Mouse (Mus musculus) liver, embryonic 11.5 days (tissue): ENCODE data around the gene Rfx4. TPM values are rescaled to one million over a fixed set of nuclear protein-coding genes. Genes with fewer than 3 reads are reported as not detected.

Source experiments
- ATAC-seq: fragments of 200-750 bp; cut with Nextera tagmentation; replicated peaks from 2 replicates; pipeline ENCODE4 v1.8.0; 2017; ENCODE audit warnings: moderate number of reproducible peaks, mild to moderate bottlenecking, moderate TSS enrichment, moderate library complexity; ENCODE audit not compliant: low FRiP score
- DNase-seq: peaks from one replicate; pipeline ENCODE4 v3.0.0-alpha.2; 2017; ENCODE audit warnings: low spot score
- H3K27ac ChIP-seq: fragments of 300-500 bp; sonication (generic); 2 replicates; pipeline ENCODE4 v1.5.1; 2014; ENCODE audit warnings: mild to moderate bottlenecking, low read depth, low read length, control low read depth
- H3K27me3 ChIP-seq: fragments of 300-500 bp; sonication (generic); replicated peaks from 2 replicates; pipeline ENCODE4 v1.6.1; 2014; ENCODE audit warnings: low read length, mixed read lengths; ENCODE audit not compliant: control insufficient read depth, insufficient read depth
- H3K36me3 ChIP-seq: fragments of 300-500 bp; sonication (generic); 2 replicates; pipeline ENCODE4 v1.6.1; 2014; ENCODE audit warnings: mild to moderate bottlenecking, low read length, moderate library complexity, mixed read lengths; ENCODE audit not compliant: control insufficient read depth, insufficient read depth
- H3K4me1 ChIP-seq: fragments of 300-500 bp; sonication (generic); replicated peaks from 2 replicates; pipeline ENCODE4 v1.6.1; 2014; ENCODE audit warnings: low read length, mixed read lengths; ENCODE audit not compliant: control insufficient read depth, insufficient read depth
- H3K4me2 ChIP-seq: fragments of 300-500 bp; sonication (generic); 2 replicates; pipeline ENCODE4 v1.6.1; 2014; ENCODE audit warnings: mild to moderate bottlenecking, control low read depth, moderate library complexity
- H3K4me3 ChIP-seq: fragments of 300-500 bp; sonication (generic); 2 replicates; pipeline ENCODE4 v1.5.1; 2014; ENCODE audit warnings: low read depth, low read length, control low read depth
- H3K9ac ChIP-seq: fragments of 300-500 bp; sonication (generic); 2 replicates; pipeline ENCODE4 v1.6.1; 2014; ENCODE audit warnings: low read depth, low read length, control low read depth
- H3K9me3 ChIP-seq: fragments of 300-500 bp; sonication (generic); 2 replicates; pipeline ENCODE4 v1.6.1; 2016; ENCODE audit warnings: low read length, inconsistent platforms, mixed read lengths; ENCODE audit not compliant: control insufficient read depth
- WGBS: fragments of 180-500 bp; shearing (Covaris S2); extraction: QIAGEN DNeasy Blood & Tissue Kit; methylation state at CpG from one replicate; pipeline ENCODE4 v1.1.7; 2014; 5-methylcytosine and 5-hydroxymethylcytosine counted together
- polyA plus RNA-seq: library from polyadenylated mRNA; unstranded; fragments of >200 nt; fragmentation: Nextera tagmentation; extraction: Ambion mirVana; gene quantifications from 2 replicates; pipeline ENCODE4 v1.2.1, GENCODE M21; 2014

Gene Rfx4
- polyA plus RNA-seq, 1 experiment from 2014 or later, result not detected

- no peaks in the 10 kb centered on the region for H3K27me3 ChIP-seq
- WGBS, result 8% methylated on average over 4 of the region's 4 CpGs
- ATAC-seq, result no peak
Measured at GRCm38 (mm10) chr10:84836104-84836503, 80.2 kb downstream of the Rfx4 start.

GRCm38 (mm10) chr10:84837355-84837754 lies 81.5 kb downstream of the Rfx4 start:
- Histone ChIP-seq H3K9ac (no peak overlapping the region), H3K4me3 (no peak overlapping the region), H3K27me3 (no peaks in the 10 kb centered on the region), H3K9me3 (no peaks in the 10 kb centered on the region), H3K4me2 (no peak overlapping the region), H3K36me3 (no peaks in the 10 kb centered on the region), H3K27ac (no peak overlapping the region), H3K4me1 (no peaks in the 10 kb centered on the region)
- 68% methylated on average over 2 of the region's 2 CpGs for WGBS
- ATAC-seq, result no peak
- no peak for DNase-seq

More at GRCm38 (mm10) chr10:84836104-84836503, 80.2 kb downstream of the Rfx4 start:
- H3K9me3 ChIP-seq, result no peaks in the 10 kb centered on the region
- H3K36me3 ChIP-seq, result no peaks in the 10 kb centered on the region
- H3K9ac ChIP-seq, result no peak overlapping the region
- no peak overlapping the region for H3K27ac ChIP-seq
- H3K4me1 ChIP-seq, result no peaks in the 10 kb centered on the region
- H3K4me3 ChIP-seq, result no peak overlapping the region
- no peak overlapping the region for H3K4me2 ChIP-seq
- no peak for DNase-seq

GRCm38 (mm10) chr10:84838850-84839473 lies 83.1 kb downstream of the Rfx4 start:
- no peak overlapping the region for H3K4me2 ChIP-seq
- DNase-seq, result no peak
- H3K27ac ChIP-seq, result no peak overlapping the region
- no peaks in the 10 kb centered on the region for H3K4me1 ChIP-seq
- no peak overlapping the region for H3K4me3 ChIP-seq
- WGBS, result 55% methylated on average over 7 of the region's 7 CpGs
- H3K27me3 ChIP-seq, result no peaks in the 10 kb centered on the region
- no peaks in the 10 kb centered on the region for H3K9me3 ChIP-seq
- H3K9ac ChIP-seq, result no peak overlapping the region
- H3K36me3 ChIP-seq, result no peaks in the 10 kb centered on the region
- no peak for ATAC-seq

GRCm38 (mm10) chr10:84846638-84847037 lies 90.8 kb downstream of the Rfx4 start:
- Histone ChIP-seq H3K27ac (no peak overlapping the region), H3K4me1 (no peaks in the 10 kb centered on the region), H3K9me3 (no peaks in the 10 kb centered on the region), H3K27me3 (no peaks in the 10 kb centered on the region), H3K4me2 (no peak overlapping the region), H3K36me3 (no peaks in the 10 kb centered on the region), H3K4me3 (no peak overlapping the region), H3K9ac (no peak overlapping the region)
- ATAC-seq, result no peak
- WGBS, result 73% methylated on average over 5 of the region's 5 CpGs
- DNase-seq, result no peak

- no peak overlapping the region for H3K9ac ChIP-seq
- no peak overlapping the region for H3K4me3 ChIP-seq
- no peak for DNase-seq
- H3K27ac ChIP-seq, result no peak overlapping the region
- peaks cover 3% of the 10 kb centered on the region; the same call in 1 of the 2 replicates for H3K4me1 ChIP-seq
- 68% methylated on average over 12 of the region's 12 CpGs for WGBS
- no peaks in the 10 kb centered on the region for H3K27me3 ChIP-seq
- H3K4me2 ChIP-seq, result no peak overlapping the region
- no peaks in the 10 kb centered on the region for H3K36me3 ChIP-seq
- no peaks in the 10 kb centered on the region for H3K9me3 ChIP-seq
- ATAC-seq, result no peak
Measured at GRCm38 (mm10) chr10:84851981-84852979, 96.4 kb downstream of the Rfx4 start.

GRCm38 (mm10) chr10:84854059-84854458 lies 98.2 kb downstream of the Rfx4 start:
- no peak overlapping the region for H3K27ac ChIP-seq
- WGBS, result 73% methylated on average over 8 of the region's 8 CpGs
- H3K4me2 ChIP-seq, result no peak overlapping the region
- H3K9me3 ChIP-seq, result no peaks in the 10 kb centered on the region
- ATAC-seq (no peak), DNase-seq (no peak)
- H3K4me3 ChIP-seq, result no peak overlapping the region
- no peaks in the 10 kb centered on the region for H3K27me3 ChIP-seq
- peaks cover 3% of the 10 kb centered on the region; the same call in 1 of the 2 replicates for H3K4me1 ChIP-seq
- H3K36me3 ChIP-seq, result no peaks in the 10 kb centered on the region
- H3K9ac ChIP-seq, result no peak overlapping the region

GRCm38 (mm10) chr10:84855466-84855865 lies 99.6 kb downstream of the Rfx4 start:
- H3K4me1 ChIP-seq, result peaks cover 3% of the 10 kb centered on the region; the same call in 1 of the 2 replicates
- 0 out of 2 replicates have a peak, but pooled peaks cover 7% of the 10 kb centered on the region for H3K27me3 ChIP-seq
- H3K4me2 ChIP-seq, result no peak overlapping the region
- ATAC-seq, result no peak
- 74% methylated on average over 11 of the region's 11 CpGs for WGBS
- H3K9ac ChIP-seq, result no peak overlapping the region
- H3K4me3 ChIP-seq, result no peak overlapping the region
- no peak overlapping the region for H3K27ac ChIP-seq
- no peak for DNase-seq
- no peaks in the 10 kb centered on the region for H3K36me3 ChIP-seq
- no peaks in the 10 kb centered on the region for H3K9me3 ChIP-seq

- Histone ChIP-seq H3K9me3 (no peaks in the 10 kb centered on the region), H3K4me3 (no peak overlapping the region), H3K27me3 (0 out of 2 replicates have a peak, but pooled peaks cover 8% of the 10 kb centered on the region), H3K4me2 (no peak overlapping the region), H3K4me1 (no peaks in the 10 kb centered on the region), H3K36me3 (no peaks in the 10 kb centered on the region), H3K9ac (no peak overlapping the region), H3K27ac (no peak overlapping the region)
- ATAC-seq (no peak), DNase-seq (no peak)
- 51% methylated on average over 8 of the region's 8 CpGs for WGBS
Measured at GRCm38 (mm10) chr10:84858371-84858770, 102.5 kb downstream of the Rfx4 start.
